Mouse (Mus musculus) heart, adult 11 months (tissue): ENCODE data around the gene Sema5a.
A peak's percentile ranks its signal among the peaks of the same experiment; 100 is the strongest.

ENCODE experiments used
- DNase-seq: peaks from one replicate; pipeline ENCODE4 v3.0.0; 2022

Sema5a gene

DNA sequence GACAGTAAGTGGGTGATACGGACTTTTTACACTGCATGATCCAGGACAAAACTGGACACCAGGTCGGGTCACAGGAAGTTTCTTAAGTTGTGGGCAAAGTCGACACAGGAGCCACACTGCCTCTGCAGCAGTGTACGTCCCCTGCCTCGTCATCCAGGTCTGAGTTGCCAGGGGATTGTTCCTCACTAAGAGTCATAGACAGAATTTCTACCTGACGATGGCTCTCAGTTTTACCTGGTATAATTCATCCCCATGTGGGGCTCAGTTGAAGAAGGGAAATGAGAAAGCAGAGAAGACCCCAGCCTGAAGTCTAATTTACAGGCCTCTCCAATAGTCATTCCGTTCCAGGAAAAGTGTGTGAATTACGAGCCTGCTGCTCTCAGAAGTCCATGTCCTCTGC, 66.2 kb downstream of the Sema5a start:
- peak; percentile 72 for DNase-seq

DNA sequence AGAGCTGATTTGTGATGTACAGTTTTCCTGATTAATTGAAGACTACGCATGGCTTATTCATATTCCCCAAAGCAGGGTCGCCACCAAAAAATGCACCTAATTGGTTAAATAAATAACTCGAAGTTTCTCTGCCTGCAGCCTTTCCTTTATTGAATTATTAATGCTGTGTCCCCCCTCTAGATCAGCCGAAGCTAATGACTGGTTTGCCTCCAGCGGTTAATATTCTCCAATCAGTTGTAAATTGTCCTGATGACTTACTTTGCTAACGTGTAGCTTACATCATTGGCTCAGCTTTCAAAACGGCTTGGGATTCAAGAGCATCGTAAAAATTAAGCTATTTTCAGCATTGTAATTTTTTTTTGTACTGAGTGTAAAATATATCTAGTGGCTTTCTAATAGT, 66.7 kb downstream of the Sema5a start:
- no peak for DNase-seq

DNA sequence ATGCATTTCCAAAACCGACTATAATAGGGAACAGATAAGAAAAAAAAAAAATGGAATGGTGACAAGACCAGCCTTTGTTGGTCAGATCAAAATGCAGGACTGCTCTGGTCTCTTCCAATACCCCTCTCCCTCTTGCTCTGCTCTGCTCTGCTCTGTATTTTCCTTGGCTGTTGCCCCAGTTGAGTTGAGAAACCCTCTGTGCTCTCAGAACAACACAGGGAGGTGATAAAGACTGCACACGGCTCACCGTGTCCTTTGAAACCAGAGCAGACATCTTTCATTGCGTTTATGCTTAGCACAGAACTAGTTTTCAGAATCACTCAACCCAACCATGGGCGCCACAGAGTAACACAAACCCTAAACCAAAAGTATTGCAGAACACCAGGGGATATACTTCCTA, 72.5 kb downstream of the Sema5a start:
- DNase-seq: peak; percentile 91

DNA sequence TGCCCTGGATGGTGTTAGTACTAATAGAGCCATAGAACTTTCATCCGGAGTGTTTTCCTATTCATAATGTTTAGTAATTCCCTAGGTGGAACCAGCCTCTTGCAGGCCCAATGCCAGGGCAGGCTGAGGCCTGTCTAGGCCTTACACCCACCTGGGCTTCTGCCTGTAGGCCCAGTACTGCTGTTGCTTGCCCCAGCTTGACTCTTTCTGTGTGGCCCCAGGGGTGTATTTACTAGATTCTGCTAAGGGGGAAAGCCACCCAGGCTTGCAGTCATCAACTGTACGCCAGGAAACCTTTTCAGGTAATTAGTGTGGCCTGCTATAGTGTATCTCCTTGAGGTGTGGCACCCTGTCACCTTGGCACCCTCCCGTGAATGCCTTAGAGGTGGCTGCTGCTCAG, 76.1 kb downstream of the Sema5a start:
- peak; percentile 78 for DNase-seq

DNA sequence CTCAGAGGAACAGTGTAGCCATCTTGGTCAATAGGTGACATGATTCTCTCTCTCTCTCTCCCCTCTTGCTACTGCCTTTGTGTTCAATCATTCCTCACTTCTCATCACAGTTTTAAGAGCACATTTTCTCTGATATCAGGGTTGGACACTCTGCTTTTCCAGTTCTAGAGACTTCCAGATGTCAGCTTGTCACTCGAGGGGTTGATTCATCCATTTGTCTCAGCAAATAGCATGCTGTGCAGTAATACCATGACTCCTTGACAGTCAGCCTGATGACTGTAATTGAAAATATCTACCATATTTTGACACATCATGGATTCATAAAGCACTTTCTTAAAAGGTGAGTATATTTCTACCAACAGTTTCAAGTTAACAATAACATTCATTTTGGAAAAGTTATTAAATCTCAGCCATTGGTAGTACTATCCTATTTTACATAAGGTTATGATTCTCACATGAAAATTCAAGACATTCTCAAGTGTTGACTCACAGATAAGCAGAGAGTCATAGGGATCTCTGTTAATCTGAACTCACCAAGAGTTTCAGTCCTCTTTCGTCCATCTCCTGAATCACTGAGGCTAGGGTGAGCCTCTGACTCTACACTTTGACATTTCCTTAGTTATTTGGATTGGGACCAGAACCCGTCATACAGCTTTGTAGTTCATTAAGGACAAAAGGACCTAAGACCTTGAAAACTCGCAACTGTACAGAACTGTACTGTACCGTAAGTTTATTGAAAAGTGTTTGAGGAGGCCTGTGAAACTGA, 78.0 kb downstream of the Sema5a start:
- no peak for DNase-seq

DNA sequence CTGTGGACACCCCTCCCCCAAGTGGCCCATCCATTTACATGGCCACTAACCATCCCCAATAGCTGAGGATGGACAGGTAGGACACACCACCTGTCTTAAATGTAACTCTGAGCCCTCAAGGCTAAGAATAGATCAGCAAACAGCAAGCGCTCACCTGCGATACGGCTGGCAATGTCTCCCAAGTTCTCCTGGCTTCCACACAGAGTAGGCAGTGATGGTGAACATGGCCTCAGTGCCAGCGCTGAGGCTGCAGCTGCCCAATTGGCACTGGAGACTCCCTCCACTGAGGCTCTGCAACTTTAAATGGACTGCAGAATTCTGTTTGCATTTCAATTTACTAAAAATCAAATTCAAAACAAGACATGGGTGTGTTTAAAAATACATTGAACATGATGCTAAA, 78.6 kb downstream of the Sema5a start:
- DNase-seq: peak; percentile 83

DNA sequence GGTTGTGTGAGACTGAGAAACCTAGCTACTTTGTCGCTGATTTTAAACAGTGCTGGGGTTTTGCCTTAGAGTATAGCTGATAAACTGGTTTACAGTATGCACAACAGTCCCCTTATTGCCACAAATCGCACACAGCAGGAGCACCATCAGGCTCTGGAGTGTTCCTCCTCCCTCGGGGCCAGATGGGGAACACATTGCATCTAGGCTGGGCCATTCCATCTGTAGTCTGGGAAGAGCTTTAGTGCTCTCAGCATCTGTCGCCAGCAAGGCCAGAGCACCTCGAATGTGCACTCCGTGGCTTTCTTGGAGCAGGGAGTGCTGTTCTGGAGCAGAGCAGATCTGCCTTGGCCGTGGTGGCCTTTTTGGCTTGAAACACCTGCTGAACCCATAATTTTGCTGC, 79.5 kb downstream of the Sema5a start:
- peak; percentile 91 for DNase-seq

DNA sequence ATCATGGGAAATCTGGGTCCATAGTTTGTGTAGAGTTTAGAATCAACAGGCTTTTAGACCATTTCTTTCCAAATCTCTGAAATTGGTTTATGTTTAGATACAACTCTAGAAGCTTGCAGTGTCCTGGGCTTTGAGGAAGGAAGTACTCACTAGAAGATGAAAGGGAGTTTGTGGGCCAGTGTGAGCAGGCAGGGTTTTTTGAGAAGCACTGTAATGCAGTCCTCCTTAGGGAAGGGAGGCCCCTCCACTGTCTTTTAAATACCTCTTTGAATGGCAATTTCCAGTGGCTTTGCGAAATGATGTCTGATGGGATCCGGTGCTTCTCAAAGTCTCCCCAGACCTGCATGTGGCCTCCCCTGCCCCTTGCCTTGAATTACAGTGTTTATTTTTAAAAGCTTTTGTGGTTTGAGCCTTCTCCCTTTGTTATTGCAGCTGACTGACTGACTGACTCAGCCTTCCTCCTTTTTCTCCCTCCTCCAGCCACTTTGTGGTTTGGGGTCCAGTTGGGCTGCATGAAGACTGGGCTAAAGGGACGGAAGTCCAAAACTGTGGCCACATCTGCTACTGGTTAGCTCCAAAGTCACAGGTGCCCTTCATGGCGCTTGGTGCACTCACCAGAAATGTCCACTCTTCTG, 83.9 kb downstream of the Sema5a start:
- no peak for DNase-seq

DNA sequence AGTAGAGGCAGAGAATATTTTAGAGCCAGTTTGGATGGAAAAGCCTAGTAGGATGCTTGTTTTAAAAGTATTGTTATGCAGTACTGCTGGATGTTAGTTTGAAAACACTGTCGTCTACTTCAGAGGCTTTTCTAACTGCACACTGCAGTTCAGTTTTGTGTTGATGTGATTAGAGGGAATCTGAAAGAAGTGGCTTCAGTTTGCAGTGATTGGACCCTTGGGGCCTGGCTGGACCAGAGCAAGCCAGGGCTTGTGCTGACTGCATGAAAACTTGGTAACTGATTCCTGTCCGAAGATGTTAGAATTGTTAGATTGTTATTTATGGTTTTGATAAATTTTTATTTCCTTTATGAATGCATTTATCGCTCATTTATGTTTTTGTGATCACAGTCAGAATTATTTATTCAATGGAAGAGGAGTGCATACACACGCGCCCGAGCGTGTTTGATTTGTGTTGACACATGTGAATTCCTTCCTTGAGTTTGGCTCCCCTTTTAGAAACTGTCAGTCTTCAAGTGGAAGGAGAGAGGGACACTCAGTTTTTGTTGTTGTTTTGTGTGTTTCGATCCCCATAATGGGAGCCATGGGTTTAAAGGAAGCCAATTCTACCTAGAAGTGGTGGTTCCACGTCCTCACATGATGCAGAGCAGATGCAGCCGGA, 85.2 kb downstream of the Sema5a start:
- peak; percentile 86 for DNase-seq

DNA sequence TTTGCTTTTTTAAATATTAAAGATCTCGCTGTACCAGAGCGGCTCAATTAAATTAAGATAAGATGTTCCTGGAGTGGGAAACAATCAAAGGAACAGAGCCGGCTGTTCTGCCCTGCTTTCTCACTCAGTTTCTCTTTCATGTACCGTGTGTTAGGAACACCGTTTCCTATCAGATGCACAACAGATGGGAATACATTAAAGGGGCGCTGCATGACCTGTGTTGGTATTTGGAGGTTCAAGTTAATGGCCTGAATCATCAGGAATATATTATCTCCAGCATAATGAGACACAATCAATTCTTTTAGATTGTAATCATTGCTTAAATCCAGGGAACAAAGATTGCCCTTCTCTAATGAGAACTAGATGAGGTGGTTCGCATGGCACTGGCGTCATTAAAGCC, 85.8 kb downstream of the Sema5a start:
- no peak for DNase-seq

DNA sequence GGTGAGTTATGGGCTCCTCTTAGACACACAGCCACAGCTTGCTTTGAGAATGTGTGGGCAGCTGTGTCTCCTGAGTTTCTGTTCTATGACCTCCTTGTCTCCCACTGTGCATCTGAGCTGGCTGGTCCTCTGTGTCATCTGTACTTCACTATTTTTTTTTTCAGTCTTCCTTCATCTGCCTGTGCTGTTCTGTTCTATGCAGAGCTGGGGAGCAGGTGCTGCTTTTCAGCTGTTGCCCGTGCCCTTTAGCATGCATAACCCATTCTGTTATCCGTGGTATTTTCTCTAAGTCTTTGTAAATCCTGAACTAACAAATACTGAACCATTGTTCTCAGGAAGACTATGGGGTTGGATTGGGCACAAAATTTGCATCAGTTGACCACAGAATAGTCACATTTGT, 86.4 kb downstream of the Sema5a start:
- DNase-seq: peak; percentile 84

DNA sequence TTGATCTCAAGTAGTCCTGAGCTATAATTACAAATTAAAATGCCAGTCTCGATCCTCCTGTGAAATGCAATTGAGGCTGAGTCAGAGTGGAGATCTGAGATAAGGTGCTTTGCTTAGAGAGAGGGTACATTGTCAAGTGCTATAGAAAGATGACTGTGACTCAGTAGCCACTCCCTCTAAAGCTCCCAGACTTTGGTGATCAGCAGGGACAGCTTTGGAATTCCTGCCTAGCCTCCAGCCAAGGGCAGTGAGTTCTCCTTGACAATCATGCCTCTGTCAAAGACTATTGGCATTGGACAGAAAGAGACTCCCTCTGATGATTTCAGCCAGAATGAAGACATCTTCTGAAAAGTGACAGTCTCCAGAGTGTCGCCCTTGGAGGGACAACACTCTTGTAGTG, 88.8 kb downstream of the Sema5a start:
- DNase-seq: peak; percentile 74

DNA sequence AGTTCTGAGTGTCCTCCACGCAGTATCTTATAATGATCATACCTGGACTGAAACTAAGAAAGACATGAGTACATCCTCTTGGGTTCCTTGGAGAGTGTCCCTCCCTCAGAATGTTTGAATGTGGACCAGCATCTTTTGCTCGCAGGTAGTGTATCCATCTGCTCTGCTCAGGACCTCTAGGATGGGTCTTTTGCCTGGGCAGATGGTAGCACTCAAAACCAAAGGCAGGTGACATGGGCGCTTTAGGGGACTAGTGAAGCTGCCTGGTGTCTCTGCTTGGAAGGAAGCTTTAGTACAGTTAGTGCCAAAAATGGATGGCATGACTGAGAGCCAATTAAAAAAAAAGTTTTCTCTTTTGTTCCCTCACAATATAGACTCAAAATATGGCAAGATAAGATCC, 93.2 kb downstream of the Sema5a start:
- peak; percentile 79 for DNase-seq

DNA sequence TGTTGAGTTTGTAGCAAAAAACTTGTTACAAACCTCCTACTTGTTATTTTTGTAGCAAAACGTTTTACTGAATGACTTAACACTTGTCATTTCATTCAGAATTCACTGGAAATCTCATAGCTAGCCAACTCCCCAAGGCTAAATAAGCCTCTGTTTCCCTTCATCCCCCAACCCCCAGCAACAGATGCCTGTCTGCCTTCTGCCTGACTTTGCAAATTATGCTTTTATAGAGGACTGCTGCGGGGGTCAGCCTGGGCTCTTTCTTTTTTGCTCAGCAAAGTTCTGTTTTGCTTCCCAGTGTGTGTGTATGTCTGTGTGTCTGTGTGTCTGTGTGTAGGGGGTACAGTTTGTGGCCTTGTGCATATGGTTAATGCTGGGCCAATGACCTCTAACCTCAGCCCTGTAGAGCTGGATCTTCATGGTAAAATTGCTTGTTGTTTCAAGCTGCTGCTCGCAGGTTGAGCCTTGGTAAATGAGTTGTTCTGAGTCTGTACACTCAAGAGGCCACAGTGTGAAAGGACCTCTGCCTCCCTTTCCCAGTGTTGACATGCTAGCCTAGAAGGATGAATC, 94.2 kb downstream of the Sema5a start:
- DNase-seq: peak; percentile 84

DNA sequence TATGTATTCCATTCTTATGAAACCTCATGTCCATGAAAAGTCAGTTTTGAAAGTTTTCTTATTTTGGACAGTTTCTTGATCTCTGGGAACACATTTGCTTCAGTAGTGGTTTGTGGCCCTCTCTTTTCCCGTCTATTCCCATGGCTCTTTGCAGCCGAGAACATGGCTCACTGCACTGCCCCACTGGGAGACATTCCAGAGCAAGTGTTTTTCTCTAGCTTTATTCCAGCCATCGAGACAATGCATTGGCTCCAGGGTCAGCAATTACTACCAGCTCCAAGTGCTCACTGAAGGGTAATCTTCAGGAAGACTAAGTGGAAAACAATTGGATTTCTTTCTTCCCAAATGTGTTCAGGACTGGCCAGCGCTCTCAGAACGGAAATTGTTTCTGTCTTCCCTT, 94.8 kb downstream of the Sema5a start:
- DNase-seq: peak; percentile 94

DNA sequence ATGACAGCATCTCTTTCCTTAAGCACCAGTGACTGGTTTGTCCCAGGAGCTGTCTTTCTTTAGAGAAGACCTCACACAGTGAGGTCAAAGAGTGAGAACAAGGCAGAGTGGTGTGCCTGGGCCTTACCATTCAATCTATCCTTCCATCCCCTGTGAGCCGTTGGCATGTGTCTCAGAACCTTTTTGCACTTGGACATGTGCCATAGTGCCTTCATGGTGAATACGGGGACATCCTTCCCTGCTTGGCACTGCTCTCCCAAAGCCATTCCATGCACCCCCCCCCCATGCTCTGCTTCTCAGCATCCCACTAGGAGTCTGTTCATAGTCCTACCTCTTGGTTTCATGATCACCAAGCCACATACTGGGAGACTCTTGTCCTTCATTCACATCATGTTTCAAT, 96.8 kb downstream of the Sema5a start:
- DNase-seq: no peak

DNA sequence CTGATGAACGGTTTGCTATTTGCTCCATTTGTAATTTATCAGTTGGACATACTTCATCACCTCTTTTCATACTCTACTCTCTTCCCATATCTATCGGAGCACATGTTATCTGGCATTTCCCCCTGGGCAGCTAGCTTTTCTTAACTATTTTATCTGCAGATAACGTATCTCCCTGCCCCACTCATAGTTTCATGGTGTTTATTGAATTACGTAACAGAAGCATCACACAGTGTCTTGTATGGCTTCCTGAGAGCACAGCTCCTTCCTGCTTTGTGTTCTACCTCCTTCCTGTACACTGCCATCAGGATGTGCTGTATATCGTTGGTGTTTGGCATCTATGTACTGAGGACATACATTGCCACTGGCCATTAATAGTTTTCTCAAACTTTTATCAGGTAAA, 98.9 kb downstream of the Sema5a start:
- no peak for DNase-seq

DNA sequence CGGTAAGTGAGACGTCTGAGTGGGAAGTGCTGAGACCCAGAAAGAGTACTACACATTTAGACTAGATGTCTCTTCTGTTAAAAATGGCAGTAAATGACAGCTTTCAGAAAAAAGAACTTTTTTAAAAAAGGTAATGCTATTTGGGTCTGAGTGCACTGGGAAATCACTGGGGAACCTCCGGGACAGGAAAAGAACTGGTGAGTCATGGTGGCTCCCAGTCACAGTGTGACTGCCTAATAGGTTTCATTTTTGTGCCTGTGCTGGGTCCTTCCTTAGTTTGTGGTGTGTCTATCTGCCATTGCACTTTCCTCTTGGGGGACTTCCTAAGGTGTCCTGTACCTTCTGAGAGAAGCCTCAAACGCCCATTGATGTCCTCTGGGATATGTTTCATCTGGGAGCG, 102.7 kb downstream of the Sema5a start:
- DNase-seq: no peak

DNA sequence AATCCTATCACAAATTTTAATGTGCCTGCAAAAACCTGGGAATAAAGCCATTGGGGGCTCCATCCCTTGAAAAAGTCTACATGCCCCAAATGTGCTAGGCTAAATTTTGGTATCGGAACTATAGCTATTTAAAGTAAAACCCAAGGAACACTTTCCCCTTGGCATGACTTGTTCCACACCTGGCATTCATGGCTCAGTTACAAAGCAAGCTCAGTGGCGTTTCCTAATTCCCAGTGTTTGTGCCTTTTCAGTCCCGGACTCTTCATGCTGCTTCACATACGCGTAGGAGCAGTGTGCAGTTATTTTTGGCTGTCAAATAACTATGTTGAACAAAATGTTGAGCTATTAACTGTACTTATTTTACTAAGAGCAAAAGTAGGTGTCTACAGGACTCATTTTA, 104.7 kb downstream of the Sema5a start:
- DNase-seq: no peak

DNA sequence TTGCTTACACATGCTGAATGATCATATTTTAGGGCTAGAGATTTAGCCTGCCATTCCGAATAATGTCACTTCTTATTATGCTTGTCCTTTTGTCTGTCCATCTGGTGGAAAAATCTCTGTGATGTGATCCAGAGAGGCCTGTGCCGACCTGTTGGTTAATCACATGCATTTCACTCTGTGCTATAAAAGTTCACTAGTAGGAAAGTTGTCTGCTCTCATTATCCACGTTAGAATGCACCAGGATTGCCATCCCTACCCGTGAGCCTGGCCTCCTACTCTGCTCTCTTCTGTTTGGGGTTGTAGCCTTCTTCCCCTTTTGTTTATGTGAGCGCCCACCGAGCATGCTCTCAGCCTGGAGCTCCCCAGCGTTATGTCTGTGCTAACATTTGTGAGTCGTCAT, 108.4 kb downstream of the Sema5a start:
- DNase-seq: no peak

DNA sequence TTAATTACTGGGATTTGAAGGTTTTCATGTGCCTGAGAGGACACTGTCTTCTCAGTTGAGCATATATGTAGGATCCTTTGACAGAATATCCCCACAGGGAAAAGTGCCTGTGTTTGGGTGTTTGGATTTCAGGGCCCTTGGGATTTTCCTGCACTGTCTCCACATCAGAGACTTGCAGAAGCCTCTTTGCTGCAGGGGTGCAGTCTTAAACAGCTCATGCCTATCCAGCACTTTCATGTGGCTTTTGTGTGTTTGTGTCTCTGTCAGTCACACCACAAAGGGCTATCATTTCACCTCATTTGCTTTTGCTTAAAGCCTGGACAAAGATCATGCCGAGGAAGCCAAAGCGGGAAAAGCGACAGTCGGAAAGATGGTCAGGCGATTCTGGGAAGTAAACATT, 108.9 kb downstream of the Sema5a start:
- DNase-seq: no peak

DNA sequence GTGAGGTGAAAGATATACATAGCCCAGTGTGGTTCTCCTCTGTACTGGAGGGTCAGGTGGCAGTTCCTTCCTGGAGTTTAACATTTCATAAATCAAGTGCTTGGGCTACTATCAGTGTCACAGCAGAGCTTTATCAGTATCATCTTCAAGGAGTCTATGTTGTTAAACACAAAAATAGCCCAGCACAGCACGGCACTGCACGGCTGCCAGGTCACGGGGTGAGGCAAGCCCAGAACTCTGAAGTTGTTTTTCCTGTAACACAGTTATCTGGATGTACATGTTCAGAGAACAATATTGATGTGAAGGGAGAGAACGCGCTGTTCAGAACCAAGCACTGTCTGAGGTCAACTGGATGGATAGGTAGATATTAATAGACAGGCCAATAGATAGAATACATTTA, 112.2 kb downstream of the Sema5a start:
- no peak for DNase-seq

DNA sequence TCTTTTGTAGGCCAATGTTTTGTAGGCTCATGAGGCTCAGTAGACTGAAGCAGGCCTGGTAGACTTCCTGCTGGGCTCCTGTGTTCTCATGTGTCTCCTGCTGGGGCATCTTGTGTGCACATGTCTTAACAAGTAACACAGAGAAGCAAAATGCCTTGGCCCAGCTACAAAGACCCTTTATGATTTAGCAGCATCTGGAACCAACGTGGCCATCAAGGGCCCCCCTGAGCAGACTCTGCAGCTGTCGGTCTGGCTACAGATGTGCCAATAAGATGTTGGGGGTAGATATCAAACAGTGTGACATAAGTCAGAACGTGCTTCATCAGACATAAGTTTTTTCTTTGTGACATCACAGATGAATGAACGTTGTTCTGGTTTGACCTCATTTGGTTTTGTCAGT, 123.2 kb downstream of the Sema5a start:
- no peak for DNase-seq

DNA sequence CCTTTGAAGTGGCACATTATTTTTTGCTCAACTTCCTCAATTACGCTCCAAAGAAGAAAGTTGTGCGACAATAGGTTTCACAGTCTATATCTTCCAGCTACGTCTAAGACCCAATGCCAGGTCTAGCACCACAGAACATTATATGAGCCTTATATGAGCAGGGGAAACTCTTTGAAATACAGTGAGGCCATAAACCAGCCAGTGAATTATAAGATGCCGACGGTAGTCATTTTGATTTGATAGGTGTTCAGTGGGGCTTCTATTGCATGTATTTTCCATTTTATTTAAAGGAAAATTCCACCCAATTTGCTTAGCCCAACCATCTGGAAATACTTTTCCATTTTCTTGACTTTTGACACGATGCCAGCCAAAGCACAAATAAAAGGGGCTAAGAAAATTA, 126.3 kb downstream of the Sema5a start:
- no peak for DNase-seq
